Mouse (Mus musculus): ENCODE results near the gene Lin9. TPM values are rescaled to one million over a fixed set of nuclear protein-coding genes. Genes with fewer than 3 reads are reported as not detected.

The Lin9 gene
- polyA plus RNA-seq, 1 experiment: 3.8 TPM

DNA sequence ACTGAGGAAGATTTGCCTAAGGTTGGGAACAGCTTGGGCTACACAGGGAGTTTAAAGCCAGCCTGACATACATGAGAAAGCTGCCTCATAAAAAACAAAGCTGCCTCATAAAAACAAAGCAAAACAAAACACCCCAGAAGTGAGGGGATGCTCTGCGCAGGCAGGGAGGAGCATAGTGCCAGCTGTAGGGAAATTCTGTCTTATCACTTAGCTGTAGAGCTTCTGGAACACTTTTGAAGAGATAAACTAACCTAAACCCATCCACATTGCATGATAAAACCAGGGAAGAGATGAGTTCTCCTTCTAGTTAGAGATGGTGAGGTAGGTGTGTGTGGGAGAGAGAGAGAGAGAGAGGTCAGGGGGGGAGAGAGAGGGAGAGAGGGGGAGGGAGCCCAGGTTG is 81.7 kb downstream of the Lin9 start:
- DNase-seq (ENCODE audit: low read depth in 1 of 2, low spot score in 2 of 2): no peak
- WGBS: 62% methylated on average over 1 of the region's 1 CpGs
- Histone ChIP-seq H3K27me3 (ENCODE audit: control insufficient read depth, insufficient read depth, low read length) (no peaks in the 10 kb centered on the region), H3K4me1 (ENCODE audit: control insufficient read depth, insufficient read depth, insufficient read length) (peaks cover 10% of the 10 kb centered on the region), H3K4me3 (ENCODE audit: extremely low read depth, insufficient read depth, insufficient read length) (no peak overlapping the region), H3K36me3 (ENCODE audit: control insufficient read depth, insufficient read depth, low read length) (no peaks in the 10 kb centered on the region), H3K27ac (ENCODE audit: insufficient read depth, low read length) (no peak overlapping the region)
- no peak for TF ChIP-seq POLR2A (IDR thresholded peaks at IDR 0.05; ENCODE audit: low read depth, low read length)
- TF ChIP-seq CTCF (IDR thresholded peaks at IDR 0.05; ENCODE audit: extremely low read depth, insufficient read depth, insufficient read length, insufficient replicate concordance): no peak

DNA sequence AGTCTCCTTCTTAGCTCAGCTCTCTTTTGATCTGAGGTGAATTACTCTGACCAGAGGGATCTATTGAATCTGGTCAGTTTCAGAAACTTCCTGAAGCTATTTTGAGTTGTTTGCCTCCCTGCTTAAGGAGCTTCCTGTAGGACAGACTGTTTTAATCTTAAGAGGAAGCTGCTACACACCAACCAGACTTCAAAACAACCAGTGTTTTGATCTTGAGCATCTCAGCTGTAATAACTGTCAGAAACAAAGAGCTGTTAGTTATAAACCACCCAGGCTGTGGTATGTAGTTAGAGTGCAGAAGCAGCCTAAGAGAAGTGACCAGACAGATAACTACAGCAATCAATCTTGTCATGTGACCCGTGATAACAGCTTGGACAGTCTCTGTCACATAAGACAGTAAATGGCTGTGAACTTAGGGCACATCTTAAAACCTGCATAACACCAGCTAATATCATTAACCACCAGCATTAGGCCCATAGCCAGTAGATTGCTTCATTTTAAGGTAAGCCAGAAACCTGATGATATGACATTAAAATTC is 82.8 kb downstream of the Lin9 start:
- DNase-seq (ENCODE audit: low read depth in 1 of 2, low spot score in 2 of 2): no peak
- H3K27ac ChIP-seq (ENCODE audit: insufficient read depth, low read length): peak overlapping the region; percentile 53; the same call in 1 of the 2 replicates
- no peak for TF ChIP-seq CTCF (IDR thresholded peaks at IDR 0.05; ENCODE audit: extremely low read depth, insufficient read depth, insufficient read length, insufficient replicate concordance)
- TF ChIP-seq POLR2A (IDR thresholded peaks at IDR 0.05; ENCODE audit: low read depth, low read length): no peak
- 19% methylated on average over 1 of the region's 1 CpGs for WGBS
- H3K36me3 ChIP-seq (ENCODE audit: control insufficient read depth, insufficient read depth, low read length): no peaks in the 10 kb centered on the region
- peaks cover 14% of the 10 kb centered on the region for H3K4me1 ChIP-seq (ENCODE audit: control insufficient read depth, insufficient read depth, insufficient read length)
- H3K27me3 ChIP-seq (ENCODE audit: control insufficient read depth, insufficient read depth, low read length): no peaks in the 10 kb centered on the region
- no peak overlapping the region for H3K4me3 ChIP-seq (ENCODE audit: extremely low read depth, insufficient read depth, insufficient read length)

DNA sequence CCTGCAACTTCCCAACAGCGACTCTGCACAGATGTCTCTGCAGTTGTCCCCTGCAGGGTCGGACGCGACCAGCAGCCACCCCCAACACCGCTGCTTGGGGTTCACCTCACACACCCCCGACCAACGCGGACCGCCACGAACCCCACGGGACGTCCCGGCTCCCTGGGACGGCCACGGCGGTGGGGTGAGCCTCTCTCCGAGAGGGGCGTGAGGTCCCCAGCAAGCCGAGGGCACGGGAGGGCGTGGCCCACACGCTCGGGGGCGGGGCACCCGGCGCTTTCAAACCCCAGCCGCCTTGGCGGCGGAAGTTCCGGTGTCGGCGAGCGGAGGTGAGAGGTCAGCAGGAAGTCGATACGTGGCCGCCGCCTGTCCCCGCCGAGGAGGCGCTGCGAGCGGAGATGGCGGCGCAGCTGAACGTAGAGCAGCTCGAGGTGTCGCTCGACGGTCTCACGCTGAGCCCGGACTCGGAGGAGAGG is 84.8 kb downstream of the Lin9 start, which contains the start of gene Acbd3:
TSS of gene Acbd3 (plus strand) at position 340 of the 476 bp plus-strand sequence.
- DNase-seq (ENCODE audit: low read depth in 1 of 2, low spot score in 2 of 2): peak; percentile 71 to 90
- no peak for TF ChIP-seq CTCF (IDR thresholded peaks at IDR 0.05; ENCODE audit: extremely low read depth, insufficient read depth, insufficient read length, insufficient replicate concordance)
- TF ChIP-seq POLR2A (IDR thresholded peaks at IDR 0.05; ENCODE audit: low read depth, low read length): peak; percentile 91
- H3K27ac ChIP-seq (ENCODE audit: insufficient read depth, low read length): peak within 1 kb of the TSS; percentile 85
- H3K4me1 ChIP-seq (ENCODE audit: control insufficient read depth, insufficient read depth, insufficient read length): peaks cover 18% of the 10 kb centered on the region
- peak within 1 kb of the TSS; percentile 89 for H3K4me3 ChIP-seq (ENCODE audit: extremely low read depth, insufficient read depth, insufficient read length)
- WGBS: under 1% methylated on average over 50 of the region's 52 CpGs
- no peaks in the 10 kb centered on the region for H3K27me3 ChIP-seq (ENCODE audit: control insufficient read depth, insufficient read depth, low read length)
- no peaks in the 10 kb centered on the region for H3K36me3 ChIP-seq (ENCODE audit: control insufficient read depth, insufficient read depth, low read length)

DNA sequence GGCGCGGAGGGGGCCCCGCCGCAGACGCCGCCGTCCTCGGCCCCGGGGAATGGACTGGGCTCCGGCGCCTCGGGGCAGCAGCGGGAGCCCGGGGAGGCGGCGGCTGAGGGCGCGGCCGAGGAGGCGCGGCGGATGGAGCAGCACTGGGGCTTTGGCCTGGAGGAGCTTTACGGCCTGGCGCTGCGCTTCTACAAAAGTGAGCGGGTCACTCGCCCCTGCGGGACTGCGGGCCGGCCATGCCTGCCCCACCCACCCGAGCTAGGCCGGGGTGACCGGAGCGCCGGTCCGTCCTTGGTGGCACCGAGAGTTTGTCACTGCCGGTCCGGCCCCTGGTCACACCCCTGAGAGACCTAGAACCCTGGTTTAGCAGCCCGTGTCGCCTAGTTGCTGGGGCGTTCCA is 85.2 kb downstream of the Lin9 start:
- peak overlapping the region; percentile 89 for H3K4me3 ChIP-seq (ENCODE audit: extremely low read depth, insufficient read depth, insufficient read length)
- H3K27me3 ChIP-seq (ENCODE audit: control insufficient read depth, insufficient read depth, low read length): no peaks in the 10 kb centered on the region
- TF ChIP-seq CTCF (IDR thresholded peaks at IDR 0.05; ENCODE audit: extremely low read depth, insufficient read depth, insufficient read length, insufficient replicate concordance) (no peak), POLR2A (IDR thresholded peaks at IDR 0.05; ENCODE audit: low read depth, low read length) (no peak)
- H3K27ac ChIP-seq (ENCODE audit: insufficient read depth, low read length): peak overlapping the region; percentile 85
- WGBS: under 1% methylated on average over 42 of the region's 42 CpGs
- DNase-seq (ENCODE audit: low read depth in 1 of 2, low spot score in 2 of 2): peak in 1 of 2 experiments; percentile 33
- H3K36me3 ChIP-seq (ENCODE audit: control insufficient read depth, insufficient read depth, low read length): no peaks in the 10 kb centered on the region
- peaks cover 18% of the 10 kb centered on the region for H3K4me1 ChIP-seq (ENCODE audit: control insufficient read depth, insufficient read depth, insufficient read length)

- no peak overlapping the region for H3K4me3 ChIP-seq (ENCODE audit: extremely low read depth, insufficient read depth, insufficient read length)
- TF ChIP-seq POLR2A (IDR thresholded peaks at IDR 0.05; ENCODE audit: low read depth, low read length) (no peak), CTCF (IDR thresholded peaks at IDR 0.05; ENCODE audit: extremely low read depth, insufficient read depth, insufficient read length, insufficient replicate concordance) (no peak)
- H3K4me1 ChIP-seq (ENCODE audit: control insufficient read depth, insufficient read depth, insufficient read length): peaks cover 18% of the 10 kb centered on the region
- no peak overlapping the region for H3K27ac ChIP-seq (ENCODE audit: insufficient read depth, low read length)
- H3K36me3 ChIP-seq (ENCODE audit: control insufficient read depth, insufficient read depth, low read length): no peaks in the 10 kb centered on the region; the same call in 1 of the 2 replicates
- no peaks in the 10 kb centered on the region for H3K27me3 ChIP-seq (ENCODE audit: control insufficient read depth, insufficient read depth, low read length)
- 92% methylated on average over 3 of the region's 3 CpGs for WGBS
- DNase-seq (ENCODE audit: low read depth in 1 of 2, low spot score in 2 of 2): no peak
These were observed 88.3 kb downstream of the Lin9 start for GRCm38 (mm10) chr1:180729231-180729630.

Other genes with a start within 250 kb of the Lin9 start
- gene Stum, start 157.6 kb upstream of the Lin9 start, polyA plus RNA-seq (2012; rRNA removed): 4.5 and 10.9 TPM in 2 replicates
- gene Parp1, start 72.2 kb upstream of the Lin9 start, polyA plus RNA-seq (2012; rRNA removed): 42.7 and 44.5 TPM in 2 replicates
- 0.04 TPM in 1 of 2 replicates, not detected in the other for gene Mixl1, start 55.9 kb downstream of the Lin9 start, polyA plus RNA-seq (2012; rRNA removed)
- gene Acbd3, start 84.9 kb downstream of the Lin9 start, polyA plus RNA-seq (2012; rRNA removed): 7.3 and 8.2 TPM in 2 replicates
- 361 and 391 TPM in 2 replicates for gene H3f3a, start 172.8 kb downstream of the Lin9 start, polyA plus RNA-seq (2012; rRNA removed)
- gene Sde2, start 210.0 kb downstream of the Lin9 start, polyA plus RNA-seq (2012; rRNA removed): 7.1 and 9.3 TPM in 2 replicates